ENCODE assay signal across 22 mouse cellular contexts in the genomic region with DNA sequence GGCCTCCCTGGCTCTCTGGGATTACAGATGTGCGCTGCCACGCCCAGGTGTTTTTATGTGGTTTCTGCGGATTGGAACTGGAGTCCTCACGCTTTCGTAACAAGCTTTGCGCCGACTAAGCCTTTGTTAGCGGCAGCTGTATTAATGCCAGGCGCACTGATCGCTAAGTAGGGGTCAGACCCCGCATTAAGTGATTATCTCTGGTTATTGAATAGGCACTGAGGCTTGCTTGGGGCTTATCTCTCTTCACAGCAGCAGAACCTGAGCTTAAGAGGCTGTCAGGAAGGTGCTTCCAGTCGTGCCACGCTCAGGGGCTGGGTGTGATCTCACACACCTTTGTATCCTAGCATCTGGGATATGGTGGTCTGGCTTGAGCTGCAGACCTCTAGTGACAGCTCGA. TPM values are rescaled to one million over a fixed set of nuclear protein-coding genes. Genes with fewer than 3 reads are reported as not detected.
DNase-seq lines count a peak whose midpoint lies in the region.
"Had no signal": no experiment of that assay in that cellular context is flagged by ENCODE, and none has a peak within 500 bp of the region (broad histone marks: within the 10 kb centered on the region; RNA-seq: fewer than 3 reads in every experiment).

No protein-coding gene starts in this region.

- no peaks in the 10 kb centered on the region for H3K36me3 ChIP-seq in embryonic facial prominence, embryonic 10.5 days (replicated peaks)
- H3K36me3 ChIP-seq: embryonic facial prominence, embryonic 12.5 days; embryonic facial prominence, embryonic 15.5 days; forebrain, embryonic 10.5 days; forebrain, embryonic 12.5 days had no signal

- no peaks in the 10 kb centered on the region for H3K27me3 ChIP-seq in embryonic facial prominence, embryonic 10.5 days (replicated peaks; ENCODE audit: low read depth, poor library complexity, severe bottlenecking)
- H3K27me3 ChIP-seq: embryonic facial prominence, embryonic 12.5 days; embryonic facial prominence, embryonic 15.5 days; forebrain, embryonic 12.5 days had no signal

- peak; percentile 58 for DNase-seq in retina, adult 2 months (ENCODE audit: low read depth, low spot score)
- DNase-seq in retina, embryonic 14.5 days (ENCODE audit: low spot score), result no peak
- peak; percentile 29 for DNase-seq in embryonic facial prominence, embryonic 10.5 days (ENCODE audit: low spot score)
- DNase-seq in retina, postnatal 1 day, result peak; percentile 82
- no peak for DNase-seq in spleen, postnatal 4 days (ENCODE audit: low spot score in 2 of 2)
- no peak for DNase-seq in gastrocnemius, postnatal 25 days
- no peak for DNase-seq in lung, postnatal 25 days (ENCODE audit: low spot score)
- DNase-seq: adrenal gland, adult 2 months; adrenal gland, postnatal 10 days; adrenal gland, postnatal 25 days; B cell, adult 2 months; cerebellum, adult 11-12 months; cerebellum, adult 2 months; cerebellum, adult 9-10 months; cerebellum, postnatal 10 days; cerebellum, postnatal 25 days had no signal

- WGBS in embryonic facial prominence, embryonic 10.5 days, result 80% methylated on average over 14 of the region's 14 CpGs

- peaks cover 16% of the 10 kb centered on the region; the same call in 1 of the 2 replicates for H3K4me1 ChIP-seq in embryonic facial prominence, embryonic 10.5 days
- H3K4me1 ChIP-seq: embryonic facial prominence, embryonic 12.5 days had no signal

- no peak overlapping the region for H3K4me3 ChIP-seq in embryonic facial prominence, embryonic 10.5 days
- H3K4me3 ChIP-seq: embryonic facial prominence, embryonic 12.5 days; embryonic facial prominence, embryonic 15.5 days; erythroblast, embryonic 14.5 days; forebrain, embryonic 10.5 days; forebrain, embryonic 12.5 days had no signal

- H3K9me3 ChIP-seq in embryonic facial prominence, embryonic 10.5 days, result no peaks in the 10 kb centered on the region
- H3K9me3 ChIP-seq: embryonic facial prominence, embryonic 12.5 days; embryonic facial prominence, embryonic 15.5 days; forebrain, embryonic 10.5 days; forebrain, embryonic 12.5 days had no signal

- no peak overlapping the region for H3K27ac ChIP-seq in embryonic facial prominence, embryonic 10.5 days (replicated peaks)
- H3K27ac ChIP-seq: embryonic facial prominence, embryonic 12.5 days; embryonic facial prominence, embryonic 15.5 days; forebrain, embryonic 10.5 days; forebrain, embryonic 12.5 days had no signal

RNA-seq across cellular contexts. Expression of a gene that starts 8.6 kb away (rescaled TPM):
- polyA plus RNA-seq in embryonic facial prominence, embryonic 10.5 days (2016; fragmentation: Nextera tagmentation; extraction: Ambion mirVana), result 0.05 TPM in 1 of 2 replicates, not detected in the other
- total RNA-seq in gastrocnemius, postnatal 25 days (2021), result 1 to 10 TPM; 2.3 to 6.4 TPM
- total RNA-seq: MEL had no signal
- polyA plus RNA-seq: adrenal gland, adult 2 months; embryonic facial prominence, embryonic 12.5 days; erythroblast, embryonic 14.5 days; forebrain, embryonic 10.5 days had no signal

Comparison
In these comparisons a context has a peak if more than half of its experiments do, and no peak if none do; other contexts are left out.
1. DNase-seq: peak in retina, adult 2 months (single experiment), embryonic facial prominence, embryonic 10.5 days (single experiment) and retina, postnatal 1 day (single experiment); none in retina, embryonic 14.5 days (single experiment), spleen, postnatal 4 days (0 of 2), gastrocnemius, postnatal 25 days (single experiment) and lung, postnatal 25 days (single experiment).